Mouse (Mus musculus) T-cell, adult 2 months (primary cell): ENCODE data around the gene Hivep1.

Source experiments
- DNase-seq: peaks from one replicate; pipeline ENCODE4 v3.0.0; 2022; ENCODE audit warnings: low spot score

Hivep1 gene

GRCm38 (mm10) chr13:42228849-42229248, 177.0 kb downstream of the Hivep1 start:
- DNase-seq = no peak

GRCm38 (mm10) chr13:42233741-42234419, 182.1 kb downstream of the Hivep1 start:
- DNase-seq = no peak

DNA sequence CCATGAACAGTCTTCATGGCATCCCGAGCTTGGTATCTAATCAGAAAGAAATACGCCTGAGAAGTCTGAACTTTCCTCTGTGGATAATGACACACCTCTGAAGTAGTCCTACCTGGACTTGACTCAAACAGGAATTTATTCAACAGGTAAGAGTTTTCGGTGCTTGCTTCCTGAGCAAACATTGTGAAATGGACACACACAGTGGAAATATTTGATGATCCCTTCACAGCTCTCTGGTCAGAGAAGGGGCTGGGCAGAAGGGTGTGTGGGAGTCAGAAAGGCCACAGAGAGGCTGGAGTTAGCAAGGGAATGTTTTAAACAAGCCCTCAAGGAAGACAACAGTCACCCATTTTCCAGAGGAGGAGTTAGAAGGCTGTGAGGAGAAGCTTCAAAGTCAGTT, 186.7 kb downstream of the Hivep1 start:
- DNase-seq = no peak

DNA sequence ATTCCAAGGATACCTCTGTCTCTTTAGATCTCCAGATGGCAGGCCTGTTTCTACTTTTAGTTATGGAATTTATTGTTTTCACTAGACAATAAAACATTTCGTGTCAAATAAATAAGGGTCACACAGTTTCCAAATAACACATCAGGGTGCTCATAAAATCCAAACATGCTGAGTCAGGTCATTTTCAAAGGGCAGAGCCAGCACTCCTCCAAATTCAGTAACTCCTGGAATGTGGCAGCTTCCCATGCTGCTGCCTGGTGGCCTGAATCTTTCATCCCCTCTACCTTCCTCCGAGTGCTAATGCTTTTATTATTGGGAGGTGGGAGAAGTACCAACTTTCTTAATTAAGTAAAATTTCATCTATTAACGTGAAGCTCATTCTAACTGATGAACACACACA, 190.3 kb downstream of the Hivep1 start:
- no peak for DNase-seq
